Mouse (Mus musculus): ENCODE results near the gene Tab1.

GRCm38 (mm10) chr15:80127191-80127590 lies 5.7 kb upstream of the Tab1 start:
- no peak for TF ChIP-seq POLR2A (IDR thresholded peaks at IDR 0.05; ENCODE audit: insufficient read depth, low read depth, low read length)
- TF ChIP-seq CTCF (IDR thresholded peaks at IDR 0.05), result peak; percentile 43
- no peak for TF ChIP-seq EP300 (IDR thresholded peaks at IDR 0.05; ENCODE audit: insufficient read depth, low read depth, low read length)
